Mouse (Mus musculus) heart, postnatal 0 days (tissue): Measurements from ENCODE around the gene Hnf4a. TPM values are rescaled to one million over a fixed set of nuclear protein-coding genes. Genes with fewer than 3 reads are reported as not detected.

Experiments used
- ATAC-seq: fragments of 200-750 bp; cut with Nextera tagmentation; 2 replicates; pipeline ENCODE4 v1.8.0; 2017; ENCODE audit warnings: low read depth, moderate number of reproducible peaks, moderate library complexity; ENCODE audit not compliant: insufficient read depth
- DNase-seq: peaks from one replicate; pipeline ENCODE4 v3.0.0-alpha.2; 2016; ENCODE audit warnings: low spot score
- H3K27ac ChIP-seq: fragments of 300-500 bp; sonication (generic); 2 replicates; pipeline ENCODE4 v1.5.1; 2014; ENCODE audit warnings: low read depth, mild to moderate bottlenecking
- H3K27me3 ChIP-seq: fragments of 300-500 bp; sonication (generic); 2 replicates; pipeline ENCODE4 v1.6.1; 2014; ENCODE audit warnings: low read length, mixed read lengths; ENCODE audit not compliant: control insufficient read depth, insufficient read depth
- H3K36me3 ChIP-seq: fragments of 300-500 bp; sonication (generic); replicated peaks from 2 replicates; pipeline ENCODE4 v1.6.1; 2014; ENCODE audit warnings: low read length, mixed read lengths; ENCODE audit not compliant: control insufficient read depth, insufficient read depth
- H3K4me1 ChIP-seq: fragments of 300-500 bp; sonication (generic); 2 replicates; pipeline ENCODE4 v1.6.1; 2014; ENCODE audit warnings: antibody characterized with exemption; ENCODE audit not compliant: control insufficient read depth, insufficient read depth
- H3K4me2 ChIP-seq: fragments of 300-500 bp; sonication (generic); 2 replicates; pipeline ENCODE4 v1.6.1; 2014; ENCODE audit warnings: low read depth, mild to moderate bottlenecking, low read length, moderate library complexity
- H3K4me3 ChIP-seq: fragments of 300-500 bp; sonication (generic); 2 replicates; pipeline ENCODE4 v1.5.1; 2014; ENCODE audit warnings: low read depth, low read length
- H3K9ac ChIP-seq: fragments of 300-500 bp; sonication (generic); replicated peaks from 2 replicates; pipeline ENCODE4 v1.6.1; 2014; ENCODE audit warnings: low read depth, low read length, mixed read lengths
- H3K9me3 ChIP-seq: fragments of 300-500 bp; sonication (generic); replicated peaks from 2 replicates; pipeline ENCODE4 v1.6.1; 2016; ENCODE audit warnings: low read length; ENCODE audit not compliant: control insufficient read depth
- CTCF ChIP-seq: IDR thresholded peaks from 2 replicates; pipeline ENCODE4 v1.5.1; 2016; ENCODE audit warnings: antibody characterized with exemption, control low read depth, low read depth
- EP300 ChIP-seq: IDR thresholded peaks from 2 replicates; pipeline ENCODE4 v1.6.1; 2016; ENCODE audit warnings: antibody characterized with exemption, low read depth
- WGBS: fragments of 180-500 bp; shearing (Covaris S2); extraction: QIAGEN DNeasy Blood & Tissue Kit; methylation state at CpG from one replicate; pipeline ENCODE4 v1.1.7; 2014; 5-methylcytosine and 5-hydroxymethylcytosine counted together
- polyA plus RNA-seq: library from polyadenylated mRNA; unstranded; fragments of >200 nt; fragmentation: Nextera tagmentation; extraction: Ambion mirVana; gene quantifications from 2 replicates; pipeline ENCODE4 v1.2.1, GENCODE M21; 2015
- total RNA-seq: library from RNA; depleted of rRNA; stranded (reverse); fragments of >200 nt; gene quantifications from 2 replicates; pipeline ENCODE4 v1.2.3, GENCODE M21; 2014; ENCODE audit warnings: low replicate concordance

Hnf4a gene
- total and polyA plus RNA-seq, 2 experiments from 2014 or later, result not detected

DNA sequence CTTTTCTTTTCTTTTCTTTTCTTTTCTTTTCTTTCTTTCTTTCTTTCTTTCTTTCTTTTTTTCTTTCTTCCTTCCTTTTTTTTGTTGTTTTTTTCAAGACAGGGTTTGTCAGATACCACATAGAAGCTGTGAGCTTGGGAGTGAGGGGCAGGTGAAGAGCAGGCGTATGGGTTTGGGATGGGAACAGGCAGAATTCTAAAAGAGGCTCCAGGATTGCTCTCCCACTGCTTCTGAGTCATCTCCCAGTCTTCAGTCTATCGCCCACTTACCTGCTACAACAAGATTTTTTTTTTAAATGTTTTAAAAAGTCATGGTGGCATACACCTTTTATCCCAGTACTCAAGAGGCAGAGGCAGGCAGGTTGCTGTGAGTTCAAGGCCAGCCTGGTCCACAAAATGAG lies 71.4 kb downstream of the Hnf4a start:
- Histone ChIP-seq H3K9ac (no peak overlapping the region), H3K36me3 (no peaks in the 10 kb centered on the region), H3K27ac (no peak overlapping the region), H3K9me3 (no peaks in the 10 kb centered on the region), H3K27me3 (0 out of 2 replicates have a peak, but pooled peaks cover 11% of the 10 kb centered on the region), H3K4me3 (no peak overlapping the region), H3K4me1 (no peaks in the 10 kb centered on the region; the same call in 1 of the 2 replicates), H3K4me2 (no peak overlapping the region)
- 72% methylated on average over 2 of the region's 2 CpGs for WGBS
- no peak for ATAC-seq
- TF ChIP-seq EP300, result no peak
- TF ChIP-seq CTCF, result no peak
- no peak for DNase-seq

DNA sequence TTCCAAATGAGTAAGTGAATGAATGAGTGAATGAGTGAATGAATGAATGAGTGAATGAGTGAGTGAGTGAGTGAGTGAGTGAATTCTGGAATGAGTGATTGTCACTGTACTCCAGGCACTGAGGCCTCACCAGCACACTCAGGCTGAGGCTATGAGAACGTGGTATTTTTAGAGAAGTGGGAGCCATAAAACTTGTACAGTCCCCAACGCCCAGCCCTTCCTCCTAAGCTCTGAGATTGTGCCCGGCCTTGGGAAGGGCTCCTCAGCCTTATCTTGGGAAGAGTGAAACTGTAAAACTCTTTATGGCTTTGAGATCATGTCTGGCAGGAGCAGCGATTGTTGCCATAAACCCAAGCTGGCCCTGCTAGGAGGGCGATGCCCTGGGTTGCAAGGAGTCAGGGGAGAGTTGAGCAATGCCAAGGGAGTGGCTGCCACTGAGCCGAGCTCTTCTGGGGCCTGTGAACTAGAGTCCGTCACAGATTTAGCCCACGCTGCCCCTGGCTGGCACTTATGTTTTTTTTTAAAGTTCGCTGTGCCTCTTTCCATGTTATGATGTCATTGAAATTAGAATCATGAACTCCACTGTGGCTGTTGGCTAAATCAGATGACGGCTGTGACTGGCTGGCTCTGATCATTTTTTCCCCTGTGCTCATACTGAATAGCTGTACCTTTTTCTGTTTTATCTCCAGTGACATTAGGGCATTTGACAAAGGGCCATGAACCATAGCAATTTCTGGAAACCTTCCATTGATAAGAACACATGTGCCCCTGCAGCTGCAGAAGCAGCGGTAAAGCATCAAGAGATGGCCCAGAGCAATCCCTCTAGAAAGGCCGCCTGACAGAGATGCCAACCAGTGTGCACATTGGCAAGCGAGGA lies 73.7 kb downstream of the Hnf4a start:
- no peak overlapping the region for H3K4me2 ChIP-seq
- no peak overlapping the region for H3K9ac ChIP-seq
- no peaks in the 10 kb centered on the region; the same call in 1 of the 2 replicates for H3K4me1 ChIP-seq
- H3K9me3 ChIP-seq, result no peaks in the 10 kb centered on the region
- no peak for DNase-seq
- H3K36me3 ChIP-seq, result no peaks in the 10 kb centered on the region
- H3K4me3 ChIP-seq, result no peak overlapping the region
- 0 out of 2 replicates have a peak, but pooled peaks cover 1% of the 10 kb centered on the region for H3K27me3 ChIP-seq
- 49% methylated on average over 13 of the region's 13 CpGs for WGBS
- no peak for TF ChIP-seq CTCF
- TF ChIP-seq EP300, result no peak
- H3K27ac ChIP-seq, result peak overlapping the region; percentile 48
- peak; percentile 53; the same call in 1 of the 2 replicates for ATAC-seq

DNA sequence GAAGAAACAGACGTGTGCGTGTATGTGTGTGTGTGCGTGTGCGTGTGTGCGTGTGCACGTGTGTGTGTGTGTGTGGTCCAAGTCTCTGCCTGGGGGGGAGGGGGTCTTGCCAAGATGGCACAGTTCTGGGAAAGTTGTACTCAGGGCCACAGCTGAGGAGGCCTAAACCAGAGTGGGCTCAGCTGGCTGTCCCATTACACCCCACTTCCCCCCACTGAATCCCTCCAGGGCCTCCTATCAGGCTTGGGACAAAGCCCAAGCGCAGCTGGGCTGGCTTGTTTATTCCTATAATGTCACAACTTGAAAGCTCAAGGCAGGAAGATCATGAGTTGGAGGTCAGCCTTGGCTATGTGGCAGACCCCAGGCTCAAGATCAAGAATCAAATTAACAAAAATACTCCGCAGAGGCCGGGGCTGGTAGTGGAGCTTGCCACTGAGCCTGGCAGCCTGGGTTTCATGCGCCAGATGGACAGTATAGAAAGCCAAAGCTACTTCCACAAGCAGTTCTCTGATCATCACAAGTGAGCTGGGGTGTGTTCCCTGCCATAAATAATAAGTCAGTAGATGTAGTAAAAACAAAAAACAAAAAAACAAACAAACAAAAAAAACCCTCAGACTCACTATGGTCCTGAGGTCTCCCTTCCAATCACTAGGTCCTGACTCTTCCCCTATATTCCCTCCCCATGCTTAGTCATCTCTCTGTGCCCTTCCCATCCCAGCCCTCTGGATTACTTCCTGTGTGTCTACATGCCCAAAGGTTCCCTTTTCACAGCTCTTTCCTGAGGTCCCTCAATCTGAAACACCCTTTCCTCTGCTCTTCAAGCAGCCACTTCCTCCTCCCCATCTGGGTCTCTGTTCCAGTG lies 76.8 kb downstream of the Hnf4a start:
- ATAC-seq, result no peak
- Histone ChIP-seq H3K4me3 (no peak overlapping the region), H3K4me2 (no peak overlapping the region), H3K9ac (no peak overlapping the region), H3K9me3 (no peaks in the 10 kb centered on the region), H3K36me3 (no peaks in the 10 kb centered on the region), H3K4me1 (no peaks in the 10 kb centered on the region; the same call in 1 of the 2 replicates), H3K27me3 (no peaks in the 10 kb centered on the region), H3K27ac (no peak overlapping the region)
- no peak for DNase-seq
- WGBS, result 91% methylated on average over 10 of the region's 10 CpGs
- no peak for TF ChIP-seq CTCF
- no peak for TF ChIP-seq EP300

GRCm38 (mm10) chr2:163584088-163584426 lies 77.4 kb downstream of the Hnf4a start:
- Histone ChIP-seq H3K4me1 (no peaks in the 10 kb centered on the region; the same call in 1 of the 2 replicates), H3K27ac (no peak overlapping the region), H3K9me3 (no peaks in the 10 kb centered on the region), H3K36me3 (no peaks in the 10 kb centered on the region), H3K27me3 (no peaks in the 10 kb centered on the region), H3K9ac (no peak overlapping the region), H3K4me2 (no peak overlapping the region), H3K4me3 (no peak overlapping the region)
- no peak for TF ChIP-seq CTCF
- TF ChIP-seq EP300, result no peak
- no peak for DNase-seq
- ATAC-seq, result no peak
- 72% methylated on average over 10 of the region's 10 CpGs for WGBS

- TF ChIP-seq CTCF (peak; percentile 59), EP300 (no peak)
- H3K4me2 ChIP-seq, result no peak overlapping the region
- no peak for ATAC-seq
- H3K4me1 ChIP-seq, result no peaks in the 10 kb centered on the region
- no peak for DNase-seq
- no peaks in the 10 kb centered on the region for H3K9me3 ChIP-seq
- no peak overlapping the region for H3K4me3 ChIP-seq
- 55% methylated on average over 19 of the region's 19 CpGs for WGBS
- no peaks in the 10 kb centered on the region for H3K36me3 ChIP-seq
- no peaks in the 10 kb centered on the region for H3K27me3 ChIP-seq
- no peak overlapping the region for H3K27ac ChIP-seq
- no peak overlapping the region for H3K9ac ChIP-seq
Observed at GRCm38 (mm10) chr2:163586384-163587261, 80.0 kb downstream of the Hnf4a start.
